Mouse (Mus musculus): ENCODE results near the gene Ptpra. TPM values are rescaled to one million over a fixed set of nuclear protein-coding genes. Genes with fewer than 3 reads are reported as not detected.

Gene Ptpra
- total RNA-seq (2015), result 47.2 and 67.1 TPM in 2 replicates
- 123 and 143 TPM in 2 replicates for total RNA-seq (2017)

DNA sequence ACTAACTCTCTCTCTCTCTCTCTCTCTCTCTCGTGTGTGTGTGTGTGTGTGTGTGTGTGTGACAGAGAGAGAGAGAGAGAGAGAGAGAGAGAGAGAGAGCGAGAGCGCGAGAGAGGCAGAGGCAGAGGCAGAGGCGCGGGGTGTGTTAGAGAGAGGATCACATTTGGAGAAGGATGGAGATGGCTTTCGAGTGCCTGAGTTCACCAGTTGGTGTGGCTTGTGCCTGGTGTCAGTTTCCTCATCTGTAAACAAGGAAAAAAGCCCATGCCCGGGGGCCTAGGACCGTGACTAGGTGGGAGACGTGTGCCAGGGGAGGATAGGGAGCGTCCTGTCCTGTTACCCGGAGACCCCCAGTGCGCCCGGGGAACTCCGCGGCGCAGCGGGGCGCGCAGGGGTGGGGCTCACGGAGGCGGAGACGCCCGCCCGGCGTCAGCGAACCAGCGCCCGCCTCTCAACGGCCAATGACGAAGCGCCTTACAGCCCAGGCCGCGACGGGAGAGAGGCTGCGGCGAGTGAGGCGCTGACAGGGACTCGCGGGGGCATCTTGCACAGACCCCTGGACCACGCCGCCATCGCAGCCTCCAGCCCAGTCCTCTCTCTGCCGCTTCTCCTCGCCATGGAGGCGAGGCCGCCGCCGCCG lies at the start of gene Ptpra:
TSS of gene Ptpra (plus strand) at position 485 of the 640 bp plus-strand sequence.
- peak; percentile 92 for ATAC-seq (replicated peaks; ENCODE audit: poor library complexity)

DNA sequence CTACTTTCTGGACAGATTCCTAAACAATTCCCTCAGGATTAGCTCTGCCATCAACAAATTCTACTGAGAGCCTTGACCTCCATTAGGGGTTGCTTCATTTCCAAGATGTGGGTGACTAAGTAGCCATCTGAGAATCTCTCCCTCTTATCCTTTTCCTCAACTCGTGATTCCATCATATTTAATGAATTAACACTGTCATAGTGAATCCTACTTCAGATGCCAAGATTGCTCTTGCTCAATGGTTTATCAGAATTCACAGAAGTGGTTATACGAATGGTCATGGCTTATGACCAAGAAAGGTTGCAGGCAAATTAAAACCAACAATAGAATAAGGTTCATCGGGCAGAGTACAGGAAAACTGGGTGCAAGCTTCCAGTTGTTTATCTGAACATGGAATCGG lies 48.2 kb upstream of the Ptpra start:
- no peak for ATAC-seq (replicated peaks; ENCODE audit: poor library complexity)

DNA sequence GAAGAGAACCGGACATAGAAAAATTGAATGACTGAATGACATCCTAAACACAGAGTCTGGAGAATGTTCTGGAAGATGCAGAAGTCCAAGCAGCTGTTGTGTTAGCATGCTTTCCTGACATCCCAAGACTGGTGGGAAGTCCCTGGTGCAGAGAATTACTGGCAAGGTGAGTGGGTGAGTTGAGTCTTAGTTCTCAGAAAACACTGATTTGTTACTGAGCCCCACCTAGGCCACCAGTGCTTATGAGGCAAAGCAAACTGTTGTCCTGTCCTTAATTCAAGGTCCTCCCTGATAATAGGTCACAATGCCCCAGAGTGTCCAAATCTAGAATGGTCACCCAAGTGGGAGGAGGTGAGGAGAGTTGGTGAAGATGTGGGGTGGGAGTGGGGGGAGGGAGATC lies 45.1 kb upstream of the Ptpra start, which contains the start of the genes Gm28372 and 1700020A23Rik:
TSS of gene Gm28372 (plus strand) at position 301 of the 400 bp plus-strand sequence.
TSS of gene 1700020A23Rik (plus strand) at position 321 of the 400 bp plus-strand sequence.
- ATAC-seq (replicated peaks; ENCODE audit: poor library complexity), result no peak

DNA sequence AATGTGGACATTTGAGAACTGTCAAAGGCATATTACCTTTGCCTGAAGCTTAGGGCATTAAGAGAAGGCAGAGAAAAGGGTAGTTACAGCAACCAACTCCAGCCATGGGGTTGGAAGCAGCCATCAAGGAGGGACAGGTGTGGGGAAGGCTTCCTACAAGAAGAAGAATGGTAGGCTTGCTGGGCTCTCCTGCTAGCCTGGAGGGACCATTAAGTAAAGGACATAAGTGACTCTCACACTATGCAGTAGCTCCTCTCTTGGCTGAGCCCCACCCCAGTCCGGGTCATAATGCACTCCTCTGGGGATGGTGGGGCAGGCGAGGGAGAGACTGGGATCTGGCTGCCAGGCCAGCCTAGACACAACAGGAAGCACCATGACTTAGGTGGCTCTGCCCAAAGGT lies 43.9 kb upstream of the Ptpra start, which contains the start of gene Tmem239:
TSS of gene Tmem239 (plus strand) at position 301 of the 400 bp plus-strand sequence.
- ATAC-seq (replicated peaks; ENCODE audit: poor library complexity), result no peak

DNA sequence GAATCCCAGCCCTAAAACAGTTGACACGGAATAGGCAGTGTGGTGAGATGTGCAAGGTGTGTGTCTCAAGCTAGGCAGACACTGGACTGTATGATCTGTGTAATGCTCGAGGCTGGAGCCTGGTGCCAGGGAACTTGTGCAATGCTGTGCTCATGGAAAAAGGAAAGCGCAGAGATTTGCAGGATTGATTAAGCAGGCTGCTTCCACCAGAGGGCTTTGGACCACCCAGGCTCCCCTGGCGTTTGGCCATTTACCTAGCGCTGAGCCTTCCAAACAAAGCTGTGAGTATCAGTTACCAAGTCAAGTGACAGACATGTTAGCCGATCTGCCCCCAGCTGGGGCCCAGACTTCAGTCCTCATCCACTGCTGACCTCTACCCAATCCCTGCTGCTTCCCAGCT lies 41.9 kb upstream of the Ptpra start:
- ATAC-seq (replicated peaks; ENCODE audit: poor library complexity), result no peak

DNA sequence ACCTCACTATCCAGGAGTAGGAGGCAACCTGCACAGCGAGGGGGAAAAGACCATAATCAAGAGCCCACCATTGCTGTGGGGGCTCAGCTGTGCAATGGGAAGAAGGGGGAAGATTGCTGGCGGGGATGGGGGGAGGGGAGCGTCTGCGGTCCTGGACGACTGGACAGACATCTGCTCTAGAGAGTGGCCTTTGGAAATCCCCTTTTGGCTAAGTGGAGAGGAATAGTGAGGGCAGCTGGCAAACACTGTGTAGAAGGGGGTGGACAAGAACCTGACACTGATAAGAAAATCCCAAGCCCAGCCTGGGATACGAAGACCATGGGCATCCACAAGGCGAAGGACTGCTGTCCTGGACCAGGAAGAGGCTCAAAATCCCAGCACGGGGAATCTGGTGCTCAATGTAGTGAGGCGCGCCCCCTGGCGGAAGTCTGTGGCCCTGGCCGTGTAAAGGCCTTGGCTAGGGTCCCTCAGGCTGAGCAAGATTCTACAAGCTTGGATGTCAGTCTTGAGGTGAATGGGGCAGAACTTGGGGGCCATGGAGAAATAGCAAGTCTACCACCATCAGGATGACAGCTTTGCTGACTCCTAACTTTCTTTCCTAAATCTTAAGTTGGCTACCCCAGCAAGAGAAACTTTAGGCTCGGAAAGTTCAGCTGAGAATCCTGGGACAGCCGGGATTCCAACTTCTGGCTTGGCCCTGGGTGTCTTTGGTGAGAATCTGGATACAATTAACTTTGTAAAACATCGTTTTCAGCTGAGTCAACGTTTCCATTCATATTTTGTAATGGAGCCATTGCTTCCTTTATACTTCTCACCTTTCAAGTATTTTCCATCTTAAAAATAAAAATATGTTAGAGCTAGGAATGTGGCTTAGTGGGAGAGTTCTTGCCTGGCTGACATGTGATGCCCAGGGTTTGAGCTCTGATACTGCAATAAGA lies 38.3 kb upstream of the Ptpra start:
- ATAC-seq (replicated peaks; ENCODE audit: poor library complexity), result peak; percentile 94

DNA sequence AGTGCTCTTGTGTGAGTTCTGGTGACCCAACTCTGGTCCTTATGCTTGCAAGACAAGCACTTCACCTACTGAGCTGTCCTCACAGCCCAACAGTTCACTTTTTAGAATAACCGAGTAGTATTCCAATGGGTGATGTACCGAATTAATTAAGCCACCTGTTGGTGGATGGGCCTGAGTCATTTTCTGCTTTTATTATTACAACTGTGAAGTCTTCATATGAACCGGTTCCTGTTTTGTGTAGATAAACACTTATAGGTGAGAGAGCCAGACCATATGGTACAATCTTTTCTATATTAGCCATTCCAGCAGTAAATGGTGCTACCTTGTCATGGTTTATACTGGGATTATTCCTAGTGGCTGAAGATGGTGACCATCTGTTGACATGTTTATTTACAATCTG lies 37.3 kb upstream of the Ptpra start:
- ATAC-seq (replicated peaks; ENCODE audit: poor library complexity), result no peak

DNA sequence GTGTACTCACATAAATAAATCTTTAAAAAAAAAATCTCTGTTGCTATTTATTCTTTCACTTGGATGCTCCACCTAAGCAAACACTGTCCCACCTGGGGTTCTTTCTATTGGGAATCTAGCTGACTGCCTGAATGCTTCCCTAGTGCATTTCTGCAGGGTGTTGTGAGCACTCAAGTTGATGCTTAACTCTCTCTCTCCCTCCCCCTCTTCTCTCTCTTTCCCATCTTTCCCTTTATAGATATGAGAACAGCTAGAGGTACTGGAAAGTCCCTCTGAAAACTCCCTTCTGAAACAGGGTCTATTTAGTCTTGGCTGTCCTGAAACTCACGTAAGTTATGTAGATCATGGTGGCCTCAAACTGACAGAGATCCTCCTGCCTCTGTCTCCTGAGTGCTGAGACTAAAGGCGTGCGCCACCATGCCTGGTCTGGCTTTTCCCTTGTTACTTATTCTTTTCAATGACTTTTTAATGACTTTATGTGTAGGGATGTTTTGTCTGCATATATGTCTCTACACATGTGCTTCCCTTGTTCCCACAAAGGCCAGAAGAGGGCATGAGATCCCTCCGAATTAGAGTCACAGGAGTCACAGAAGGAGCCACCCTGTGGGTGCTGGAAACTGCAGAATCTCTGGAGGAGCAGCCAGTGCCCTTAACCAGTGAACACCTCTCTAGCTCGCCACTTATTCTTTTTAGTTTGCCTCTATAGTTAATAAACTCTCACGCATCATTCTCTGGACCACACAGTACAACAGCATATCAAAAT lies 35.8 kb upstream of the Ptpra start:
- ATAC-seq (replicated peaks; ENCODE audit: poor library complexity), result peak; percentile 71

DNA sequence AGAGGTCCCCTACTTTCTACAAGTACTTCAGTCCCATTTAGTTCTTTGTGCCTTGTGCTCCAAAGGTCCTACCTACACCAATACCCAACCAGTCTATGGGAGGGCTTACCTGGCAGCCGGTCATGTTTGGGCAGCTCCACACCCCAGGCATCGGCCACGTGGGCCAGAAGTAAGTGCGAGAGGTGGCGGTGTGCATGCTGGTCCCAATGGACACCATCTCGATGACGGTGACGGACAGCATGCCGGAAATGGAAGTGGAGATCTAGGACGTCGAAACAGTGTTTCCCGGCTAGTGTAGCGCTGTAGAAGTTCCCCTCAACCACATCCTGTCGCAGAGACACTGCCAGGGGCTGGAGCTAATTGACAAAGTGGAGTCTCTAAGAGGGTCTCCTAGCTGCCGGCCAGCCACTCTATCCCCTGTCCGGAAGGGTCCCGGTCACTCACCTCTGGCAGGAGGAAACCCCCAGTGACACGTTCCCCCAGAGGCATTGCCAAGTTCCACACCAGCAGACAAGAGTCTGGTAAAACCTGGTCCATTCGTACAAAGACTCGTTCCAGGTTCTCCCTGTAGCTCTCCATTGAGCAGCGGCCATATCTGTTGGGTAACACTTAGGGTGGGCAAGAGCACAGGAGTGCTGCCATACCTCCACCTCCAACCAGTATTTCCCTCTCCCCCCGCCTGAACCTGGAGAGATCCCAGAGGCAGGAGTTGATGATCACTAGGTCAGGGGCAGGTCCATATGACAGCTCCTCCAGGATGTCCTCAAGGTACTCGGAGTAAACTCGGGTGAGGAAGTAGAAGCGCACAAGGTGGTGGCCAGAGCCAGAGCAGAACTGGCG lies 28.1 kb upstream of the Ptpra start:
- no peak for ATAC-seq (replicated peaks; ENCODE audit: poor library complexity)

DNA sequence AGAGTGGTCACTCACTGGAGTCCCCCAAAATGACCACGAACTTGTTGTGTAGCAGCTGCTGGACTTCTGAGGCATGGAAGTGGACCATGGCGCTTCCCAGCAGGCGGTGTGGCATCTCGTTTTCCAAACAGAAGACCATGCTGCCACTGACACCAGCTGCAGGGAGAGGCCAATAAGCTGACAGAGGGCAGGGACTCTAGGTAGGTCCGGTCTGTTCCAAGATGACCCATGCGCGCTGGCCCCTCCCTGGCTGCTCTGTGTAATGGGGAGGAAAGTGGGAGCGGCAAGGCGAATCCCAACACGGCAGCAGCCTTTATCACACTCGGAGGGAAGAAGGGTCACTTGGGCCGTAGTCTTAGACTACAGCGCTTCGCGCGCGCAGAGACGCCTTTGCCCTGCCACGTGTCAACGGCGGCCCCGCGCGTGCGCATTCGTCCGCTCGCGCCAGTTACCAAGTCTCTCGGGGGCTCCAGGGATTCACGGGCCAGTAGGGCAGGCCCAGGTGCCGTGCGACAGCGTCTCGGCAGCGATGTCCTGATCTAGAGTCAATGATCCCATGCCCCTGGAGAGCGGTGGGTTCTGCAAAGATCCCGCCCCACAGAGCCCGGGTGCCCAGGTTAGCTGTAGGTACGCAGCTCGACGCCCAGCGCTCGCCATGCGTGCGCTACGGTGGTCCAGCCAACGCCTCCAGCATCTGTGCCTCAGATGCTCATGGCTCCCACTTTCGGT lies 26.5 kb upstream of the Ptpra start:
- ATAC-seq (replicated peaks; ENCODE audit: poor library complexity), result peak; percentile 57

DNA sequence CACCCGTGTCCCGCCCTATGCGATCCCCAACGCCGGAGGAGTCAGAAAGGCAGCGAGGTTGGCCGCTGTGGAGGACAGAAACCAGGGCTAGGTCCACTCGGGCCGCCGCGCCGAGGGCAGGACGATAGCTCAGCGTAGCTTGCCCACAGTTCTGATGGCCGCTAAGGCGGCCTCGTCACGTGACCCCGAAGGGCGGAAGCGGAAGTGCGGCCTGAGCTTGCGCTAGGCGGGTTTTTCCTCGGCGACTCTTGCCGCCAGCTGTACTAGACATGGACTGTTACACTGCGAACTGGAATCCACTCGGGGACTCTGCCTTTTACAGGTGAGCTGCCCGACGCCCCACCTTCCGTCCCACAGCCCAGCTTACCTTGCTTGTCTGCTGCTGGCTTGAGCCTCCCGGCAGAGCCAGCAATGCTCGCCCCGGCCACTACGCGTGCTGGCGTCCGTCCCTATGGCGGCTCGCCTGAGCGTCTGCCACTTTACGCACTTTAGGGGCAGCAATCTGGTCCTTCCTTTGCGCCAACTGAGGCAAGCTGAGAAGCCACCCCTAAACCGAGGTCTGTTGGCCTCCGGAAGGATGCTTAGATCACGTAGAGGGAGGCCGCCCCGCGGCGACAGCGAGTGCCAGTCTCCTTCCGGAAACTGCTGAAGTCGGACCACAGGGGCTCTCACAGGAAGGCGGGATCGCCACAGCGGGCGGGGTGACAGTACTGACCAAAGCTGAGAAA lies 25.8 kb upstream of the Ptpra start, which contains the start of the genes Vps16 and Pced1a:
TSS of gene Vps16 (plus strand) at position 214 of the 728 bp plus-strand sequence.
TSS of gene Pced1a (minus strand) at position 576 of the 728 bp plus-strand sequence.
- peak; percentile 71 for ATAC-seq (replicated peaks; ENCODE audit: poor library complexity)

DNA sequence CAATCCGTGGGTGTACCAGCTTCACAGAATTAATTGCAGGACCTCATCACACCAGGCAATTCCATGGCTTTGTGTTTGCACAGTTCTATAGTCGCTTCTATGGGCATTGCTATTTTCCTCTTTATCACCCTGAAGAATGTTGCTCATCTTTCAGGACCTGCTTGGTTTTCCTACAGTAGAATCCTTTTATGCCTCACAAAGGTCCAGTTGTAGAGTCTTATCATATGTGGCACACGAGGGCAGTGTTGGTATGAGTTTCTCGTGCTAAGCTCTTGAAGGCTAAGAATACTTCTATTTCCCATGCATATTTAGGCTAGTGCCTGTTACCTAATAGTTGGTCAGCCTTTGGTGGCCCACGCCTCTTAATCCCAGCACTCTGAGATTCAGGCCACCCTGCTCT lies 25.0 kb upstream of the Ptpra start:
- 0 out of 2 replicates have a peak, but pooled peaks have one; percentile 12 for ATAC-seq (replicated peaks; ENCODE audit: poor library complexity)

DNA sequence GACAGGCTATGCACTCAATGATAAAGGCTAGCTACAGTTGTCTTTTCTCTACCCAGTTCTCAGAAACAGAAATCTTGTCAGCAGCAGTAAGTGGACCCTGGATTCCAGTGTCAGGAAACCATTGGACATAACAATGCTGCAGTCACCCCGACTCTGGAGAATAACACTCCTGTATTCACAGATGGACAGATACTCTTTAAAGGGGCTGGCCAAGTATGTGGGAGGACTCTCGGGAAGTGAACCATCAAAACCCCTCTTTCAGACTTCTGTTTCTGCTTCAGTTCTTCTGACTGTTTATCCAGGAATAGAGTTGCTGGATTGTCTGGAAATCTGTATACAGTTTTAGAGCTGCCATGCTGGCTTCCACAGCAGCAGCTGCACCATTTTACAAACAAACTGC lies 20.2 kb upstream of the Ptpra start:
- ATAC-seq (replicated peaks; ENCODE audit: poor library complexity), result no peak

DNA sequence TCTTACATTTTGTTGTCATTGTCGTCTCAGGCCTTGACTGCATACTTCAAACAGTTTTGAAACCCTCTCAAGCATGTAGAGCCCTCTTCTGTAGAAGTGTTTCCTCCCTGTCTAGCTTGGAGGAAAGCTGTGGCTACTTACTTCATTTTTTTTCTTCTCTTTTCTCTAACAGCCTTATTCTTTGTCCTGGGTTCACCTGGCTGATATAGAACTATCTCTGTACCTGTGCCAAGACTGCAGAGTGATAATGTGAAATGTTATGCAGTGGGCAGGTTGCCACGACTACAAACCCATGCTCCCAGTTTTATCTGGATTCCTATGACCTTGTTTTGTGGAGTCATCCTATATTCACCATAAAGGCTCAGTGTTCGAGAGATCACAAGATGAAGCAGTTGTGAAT lies 19.6 kb upstream of the Ptpra start:
- ATAC-seq (replicated peaks; ENCODE audit: poor library complexity), result no peak

DNA sequence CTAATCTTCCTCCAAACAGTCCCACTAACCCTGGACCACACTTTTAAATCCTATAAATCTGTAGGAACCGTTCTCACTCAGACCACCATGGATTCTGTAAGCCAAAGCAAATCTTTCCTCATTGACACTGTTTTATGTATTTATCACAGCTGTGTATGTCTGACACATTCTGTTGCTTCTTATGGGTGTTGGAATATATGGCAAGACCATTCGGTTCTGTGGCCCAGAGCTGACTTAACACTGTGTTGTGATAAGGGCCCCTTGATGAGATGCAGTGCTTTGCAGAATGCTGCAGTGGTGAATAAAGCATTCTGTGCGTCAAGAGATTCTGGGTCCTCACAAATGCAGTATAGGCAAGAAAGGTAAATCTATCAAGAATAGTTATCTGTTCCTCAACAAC lies 17.9 kb upstream of the Ptpra start:
- no peak for ATAC-seq (replicated peaks; ENCODE audit: poor library complexity)

DNA sequence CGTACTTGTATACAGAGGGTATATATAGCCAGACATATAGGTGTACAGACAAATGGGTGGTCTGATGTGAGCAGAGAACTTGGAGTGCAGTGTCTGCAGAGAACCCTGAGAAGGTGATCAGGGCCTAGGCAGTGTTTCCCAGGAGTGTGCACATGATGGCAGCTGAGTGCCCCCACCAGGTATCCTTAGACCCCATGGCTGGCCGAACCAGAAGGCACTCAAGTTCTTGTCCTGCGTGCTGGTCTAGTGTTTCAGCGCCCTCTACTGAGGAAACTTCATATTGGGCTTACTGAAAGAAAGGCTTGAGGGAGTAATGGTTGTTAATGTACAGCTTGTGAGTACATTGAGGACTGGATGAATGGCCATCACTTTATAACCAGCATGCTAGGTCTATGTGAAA lies 16.9 kb upstream of the Ptpra start:
- peak; percentile 83 for ATAC-seq (replicated peaks; ENCODE audit: poor library complexity)

DNA sequence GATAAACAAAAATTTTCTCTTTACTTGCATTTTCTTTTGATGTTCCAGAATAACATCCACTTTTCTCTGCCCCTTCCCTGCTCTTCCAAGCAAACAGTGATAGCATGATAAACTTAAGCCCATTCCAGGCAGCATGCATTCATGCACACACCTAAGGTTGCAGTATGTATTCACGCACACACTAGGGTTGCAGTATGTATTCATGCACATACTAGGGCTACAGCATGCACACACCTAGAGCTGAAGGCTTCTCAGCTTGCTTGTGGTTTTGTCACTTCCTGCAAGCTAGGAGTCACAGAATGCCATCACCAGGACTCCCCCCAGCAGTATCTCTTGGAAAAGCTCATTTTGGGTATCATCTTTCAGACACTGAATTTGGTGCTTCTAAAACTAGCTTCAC lies 13.3 kb upstream of the Ptpra start:
- no peak for ATAC-seq (replicated peaks; ENCODE audit: poor library complexity)

DNA sequence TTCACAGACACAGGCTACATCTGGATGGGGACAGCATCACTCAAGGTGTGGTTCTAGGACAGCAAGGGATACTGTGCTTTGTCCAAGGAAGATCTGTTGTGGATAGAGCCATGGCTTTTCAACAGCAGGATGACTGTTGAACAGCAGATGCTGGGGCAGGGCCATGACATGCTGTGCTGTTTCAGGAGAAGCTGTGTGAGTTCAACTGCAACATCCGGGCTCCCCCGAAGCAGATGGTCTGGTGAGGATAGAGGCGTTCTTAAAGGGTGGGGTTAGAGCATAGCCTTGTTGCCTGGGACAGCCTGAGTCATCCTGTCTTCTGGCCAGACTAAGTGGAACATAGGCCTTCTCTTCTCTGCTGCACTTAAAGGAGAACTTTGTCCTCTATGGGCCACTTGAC lies 11.2 kb upstream of the Ptpra start:
- no peak for ATAC-seq (replicated peaks; ENCODE audit: poor library complexity)
